ENCODE assay signal across 9 mouse cellular contexts in the genomic region with DNA sequence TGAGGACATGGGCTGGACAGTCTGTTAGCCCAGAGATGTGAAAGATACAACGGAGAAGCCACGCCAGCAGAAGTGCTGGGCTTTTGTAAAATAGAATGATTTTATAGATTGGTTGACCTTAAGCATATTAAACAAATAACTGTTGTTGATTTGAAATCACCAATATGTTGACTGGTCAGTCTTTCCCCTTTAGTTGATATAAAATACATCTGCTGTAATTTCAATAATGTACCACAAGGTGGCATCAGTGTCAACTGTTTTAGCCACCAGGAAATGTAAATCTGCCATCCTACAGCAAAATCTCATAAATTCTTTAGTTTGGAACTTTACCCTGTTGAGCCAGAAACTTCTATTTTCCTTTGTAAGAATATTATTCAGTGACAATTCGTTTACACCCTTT. TPM values are rescaled to one million over a fixed set of nuclear protein-coding genes. Genes with fewer than 3 reads are reported as not detected.
DNase-seq lines count a peak whose midpoint lies in the region; ATAC-seq and TF ChIP-seq lines count a peak whose summit lies in the region.
"Had no signal": no experiment of that assay in that cellular context is flagged by ENCODE, and none has a peak within 500 bp of the region (broad histone marks: within the 10 kb centered on the region; RNA-seq: fewer than 3 reads in every experiment).

No protein-coding gene starts in this region.

- no peak overlapping the region for H3K4me2 ChIP-seq in neural tube, embryonic 11.5 days (ENCODE audit: low read depth)
- no peak overlapping the region for H3K4me2 ChIP-seq in stomach, postnatal 0 days (replicated peaks; ENCODE audit: low read depth)
- H3K4me2 ChIP-seq: stomach, embryonic 15.5 days had no signal

- H3K36me3 ChIP-seq in heart, embryonic 10.5 days = peaks cover 34% of the 10 kb centered on the region
- no peaks in the 10 kb centered on the region; the same call in none of the 2 replicates for H3K36me3 ChIP-seq in neural tube, embryonic 11.5 days (ENCODE audit: control insufficient read depth, insufficient read depth, low read length)
- no peaks in the 10 kb centered on the region; the same call in 1 of the 2 replicates for H3K36me3 ChIP-seq in stomach, postnatal 0 days (ENCODE audit: control insufficient read depth, insufficient read depth, low read length)

- DNase-seq in heart, adult 8-10 months (ENCODE audit: low spot score) = peak; percentile 55
- DNase-seq in heart, embryonic 10.5 days (ENCODE audit: low spot score) = no peak
- DNase-seq in neural tube, embryonic 11.5 days (ENCODE audit: low spot score) = peak; percentile 24
- no peak for DNase-seq in neural tube, embryonic 10.5 days (ENCODE audit: extremely low spot score, low spot score)
- DNase-seq in embryo, embryonic 11.5 days (ENCODE audit: low read depth, low spot score) = peak; percentile 38
- no peak for DNase-seq in stomach, postnatal 0 days (ENCODE audit: low spot score)
- DNase-seq in left cerebral cortex, adult 8-10 months (ENCODE audit: low spot score in 2 of 2) = no peak
- no peak for DNase-seq in left cerebral cortex, adult 9 months (ENCODE audit: low spot score in 2 of 2)

- TF ChIP-seq CTCF in stomach, postnatal 0 days (IDR thresholded peaks at IDR 0.05; ENCODE audit: low read depth) = peak; percentile 83

- H3K9me3 ChIP-seq in heart, embryonic 10.5 days = no peaks in the 10 kb centered on the region
- H3K9me3 ChIP-seq in neural tube, embryonic 11.5 days (ENCODE audit: control insufficient read depth, low read length) = no peaks in the 10 kb centered on the region
- H3K9me3 ChIP-seq in stomach, postnatal 0 days (ENCODE audit: control insufficient read depth, low read length) = no peaks in the 10 kb centered on the region
- H3K9me3 ChIP-seq: stomach, embryonic 15.5 days had no signal

- 42% methylated on average over 3 of the region's 3 CpGs for WGBS in heart, embryonic 10.5 days
- WGBS in neural tube, embryonic 11.5 days = 56% methylated on average over 3 of the region's 3 CpGs
- WGBS in stomach, postnatal 0 days = 43% methylated on average over 3 of the region's 3 CpGs

- H3K27me3 ChIP-seq in heart, embryonic 10.5 days (ENCODE audit: insufficient read depth, poor library complexity, severe bottlenecking) = no peaks in the 10 kb centered on the region
- no peaks in the 10 kb centered on the region for H3K27me3 ChIP-seq in neural tube, embryonic 11.5 days (ENCODE audit: control insufficient read depth, insufficient read depth, low read length)
- H3K27me3 ChIP-seq in stomach, postnatal 0 days (ENCODE audit: control insufficient read depth, insufficient read depth, low read length) = no peaks in the 10 kb centered on the region
- H3K27me3 ChIP-seq: stomach, embryonic 15.5 days had no signal

- peaks cover 2% of the 10 kb centered on the region for H3K4me1 ChIP-seq in heart, embryonic 10.5 days
- H3K4me1 ChIP-seq in neural tube, embryonic 11.5 days (ENCODE audit: control insufficient read depth, insufficient read depth, low read length) = no peaks in the 10 kb centered on the region
- H3K4me1 ChIP-seq in stomach, postnatal 0 days (replicated peaks; ENCODE audit: control insufficient read depth, insufficient read depth) = no peaks in the 10 kb centered on the region
- H3K4me1 ChIP-seq: stomach, embryonic 15.5 days had no signal

- no peak overlapping the region for H3K4me3 ChIP-seq in heart, embryonic 10.5 days
- no peak overlapping the region for H3K4me3 ChIP-seq in neural tube, embryonic 11.5 days (ENCODE audit: low read depth, low read length)
- H3K4me3 ChIP-seq in stomach, postnatal 0 days (ENCODE audit: low read depth, low read length) = no peak overlapping the region
- H3K4me3 ChIP-seq: stomach, embryonic 15.5 days had no signal

- no peak overlapping the region for H3K9ac ChIP-seq in neural tube, embryonic 11.5 days (ENCODE audit: low read length)
- no peak overlapping the region for H3K9ac ChIP-seq in stomach, postnatal 0 days (ENCODE audit: low read length)
- H3K9ac ChIP-seq: stomach, embryonic 15.5 days had no signal

- TF ChIP-seq EP300 in stomach, postnatal 0 days (optimal IDR thresholded peaks at IDR 0.05) = no peak

- no peak; the same call in 1 of the 2 replicates for ATAC-seq in neural tube, embryonic 11.5 days (ENCODE audit: insufficient read depth, low FRiP score, low TSS enrichment)
- ATAC-seq in stomach, postnatal 0 days (ENCODE audit: low FRiP score, low TSS enrichment) = no peak

- H3K27ac ChIP-seq in heart, embryonic 10.5 days = no peak overlapping the region
- no peak overlapping the region for H3K27ac ChIP-seq in neural tube, embryonic 11.5 days (ENCODE audit: low read depth, low read length)
- no peak overlapping the region for H3K27ac ChIP-seq in stomach, postnatal 0 days (replicated peaks)
- H3K27ac ChIP-seq: stomach, embryonic 15.5 days had no signal

RNA-seq across cellular contexts. Expression of a gene that starts 9.4 kb away (rescaled TPM):
- 10 to 100 TPM; 19.9 to 23.2 (median 22.0) TPM for total RNA-seq in heart, adult 8-10 months (2022)
- polyA plus RNA-seq in heart, embryonic 10.5 days (2016; fragmentation: Nextera tagmentation; extraction: Ambion mirVana) = 80.2 and 95.0 TPM in 2 replicates
- 82.3 and 82.8 TPM in 2 replicates for polyA plus RNA-seq in neural tube, embryonic 11.5 days (2014; fragmentation: Nextera tagmentation; extraction: Ambion mirVana)
- 23.5 and 23.9 TPM in 2 replicates for polyA plus RNA-seq in stomach, postnatal 0 days (2015; fragmentation: Nextera tagmentation; extraction: Ambion mirVana)
- 10 to 100 TPM in 1 of 4 experiments, 1 to 10 TPM in 3; 9.3 to 12.1 (median 9.5) TPM for total RNA-seq in left cerebral cortex, adult 8-10 months (2022)

Comparison
In these comparisons a context has a peak if more than half of its experiments do, and no peak if none do; other contexts are left out.
1. DNase-seq: peak in heart, adult 8-10 months (single experiment), neural tube, embryonic 11.5 days (single experiment) and embryo, embryonic 11.5 days (single experiment); none in heart, embryonic 10.5 days (single experiment), neural tube, embryonic 10.5 days (single experiment), stomach, postnatal 0 days (single experiment), left cerebral cortex, adult 8-10 months (0 of 2) and left cerebral cortex, adult 9 months (0 of 2).